Mouse (Mus musculus) neural tube, embryonic 12.5 days (tissue): ENCODE data around the gene Pou4f2. TPM values are rescaled to one million over a fixed set of nuclear protein-coding genes. Genes with fewer than 3 reads are reported as not detected.

ENCODE experiments used
- ATAC-seq: fragments of 200-750 bp; cut with Nextera tagmentation; 2 replicates; pipeline ENCODE4 v1.8.0; 2017; ENCODE audit warnings: low read depth, mild to moderate bottlenecking, moderate TSS enrichment, moderate library complexity; ENCODE audit not compliant: low FRiP score
- H3K27ac ChIP-seq: fragments of 300-500 bp; sonication (generic); 2 replicates; pipeline ENCODE4 v1.5.1; 2016
- H3K27me3 ChIP-seq: fragments of 300-500 bp; sonication (generic); replicated peaks from 2 replicates; pipeline ENCODE4 v1.6.1; 2016; ENCODE audit warnings: mild to moderate bottlenecking
- H3K36me3 ChIP-seq: fragments of 300-500 bp; sonication (generic); 2 replicates; pipeline ENCODE4 v1.6.1; 2016; ENCODE audit warnings: mild to moderate bottlenecking
- H3K4me1 ChIP-seq: fragments of 300-500 bp; sonication (generic); 2 replicates; pipeline ENCODE4 v1.6.1; 2016
- H3K4me2 ChIP-seq: fragments of 300-500 bp; sonication (generic); replicated peaks from 2 replicates; pipeline ENCODE4 v1.6.1; 2016; ENCODE audit warnings: mild to moderate bottlenecking
- H3K4me3 ChIP-seq: fragments of 300-500 bp; sonication (generic); 2 replicates; pipeline ENCODE4 v1.5.1; 2016
- H3K9ac ChIP-seq: fragments of 300-500 bp; sonication (generic); 2 replicates; pipeline ENCODE4 v1.6.1; 2016; ENCODE audit warnings: mild to moderate bottlenecking
- H3K9me3 ChIP-seq: fragments of 300-500 bp; sonication (generic); 2 replicates; pipeline ENCODE4 v1.6.1; 2016; ENCODE audit warnings: mild to moderate bottlenecking
- WGBS: fragments of 180-500 bp; shearing (Covaris S2); methylation state at CpG from one replicate; pipeline ENCODE4 v1.1.7; 2016; 5-methylcytosine and 5-hydroxymethylcytosine counted together
- polyA plus RNA-seq: library from polyadenylated mRNA; unstranded; fragments of >200 nt; fragmentation: Nextera tagmentation; extraction: Ambion mirVana; gene quantifications from 2 replicates; pipeline ENCODE4 v1.2.1, GENCODE M21; 2016

Pou4f2 gene
- polyA plus RNA-seq = 4.7 and 5.0 TPM in 2 replicates

DNA sequence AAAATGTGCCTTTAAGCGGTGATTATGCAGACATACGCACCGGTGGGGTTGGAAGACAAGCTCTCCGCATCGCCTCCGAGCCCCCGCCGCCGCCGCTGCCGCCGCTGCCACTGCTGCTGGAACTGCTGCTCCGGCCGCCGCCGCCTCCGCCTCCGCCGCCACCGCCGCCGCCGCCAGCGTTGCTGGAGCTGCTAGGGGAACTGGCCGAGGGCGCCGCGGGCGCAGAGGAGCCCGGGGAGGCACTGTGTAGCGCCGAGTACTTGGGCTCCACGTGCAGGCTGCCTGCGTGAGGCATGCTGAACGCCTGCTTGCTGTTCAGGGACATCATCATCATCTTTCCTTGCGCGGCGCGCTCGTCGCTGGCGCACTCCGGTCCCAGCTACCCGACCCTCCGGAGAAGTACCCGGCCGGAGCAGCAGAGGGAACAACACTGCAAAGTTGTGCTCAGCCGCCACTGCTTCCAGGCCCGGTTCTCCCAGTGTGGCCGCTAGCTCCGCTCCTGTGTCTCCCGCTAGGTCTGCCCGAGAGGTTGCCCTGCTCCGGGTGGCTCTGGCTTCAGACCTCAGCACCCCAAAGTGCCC, at the start of gene Pou4f2:
Gene Pou4f2, minus strand, starts transcription at position 575 of the 581 bp plus-strand sequence.
- peaks cover 86% of the 10 kb centered on the region for H3K27me3 ChIP-seq
- ATAC-seq = peak; percentile 59
- H3K4me2 ChIP-seq = peak within 1 kb of the TSS; percentile 80
- no peaks in the 10 kb centered on the region for H3K36me3 ChIP-seq
- peak within 1 kb of the TSS; percentile 46 for H3K4me3 ChIP-seq
- peak within 1 kb of the TSS; percentile 55 for H3K9ac ChIP-seq
- H3K4me1 ChIP-seq = peaks cover 38% of the 10 kb centered on the region
- H3K27ac ChIP-seq = peak within 1 kb of the TSS; percentile 20; the same call in 1 of the 2 replicates
- no peaks in the 10 kb centered on the region for H3K9me3 ChIP-seq
- WGBS = under 1% methylated on average over 54 of the region's 54 CpGs

DNA sequence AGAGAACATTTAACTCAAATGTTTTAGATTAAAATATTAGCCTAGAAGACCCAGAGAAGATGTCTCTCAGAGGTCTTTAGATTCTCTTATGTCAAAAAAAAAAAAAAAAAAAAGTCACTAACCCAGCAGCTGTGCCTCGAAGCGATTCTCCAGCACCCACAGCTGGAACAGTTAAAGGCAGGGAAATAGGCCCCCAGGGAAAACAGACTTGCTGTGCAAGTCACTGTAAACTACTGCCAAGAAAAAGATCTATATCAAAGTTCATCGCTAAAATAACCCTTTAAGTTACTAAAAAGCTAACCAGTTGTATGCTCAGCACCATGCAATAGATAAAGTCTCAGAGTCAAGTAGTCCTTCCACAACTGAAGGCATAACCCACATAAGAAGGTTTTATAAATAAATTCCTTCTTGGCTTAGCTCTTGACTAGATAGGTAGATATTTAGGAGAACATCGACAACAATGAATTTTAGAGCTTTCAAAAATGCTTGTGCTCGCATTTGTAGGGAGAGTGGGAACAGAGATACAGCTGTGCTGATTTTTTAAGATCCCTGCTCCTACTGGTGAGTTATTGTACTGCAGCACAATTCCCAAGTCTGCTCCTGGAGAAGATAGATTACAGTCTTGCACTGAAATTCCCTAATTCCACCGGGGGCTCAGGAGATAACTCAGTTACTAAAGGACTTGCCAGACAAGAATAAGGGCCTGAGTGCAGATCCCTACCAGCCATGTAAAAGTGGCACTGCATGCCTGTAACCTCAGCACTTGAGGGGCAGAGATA, 40.8 kb upstream of the Pou4f2 start:
- ATAC-seq = no peak

GRCm38 (mm10) chr8:78467889-78468288, 31.4 kb upstream of the Pou4f2 start:
- Histone ChIP-seq H3K4me1 (no peaks in the 10 kb centered on the region), H3K27me3 (no peaks in the 10 kb centered on the region), H3K4me2 (no peak overlapping the region), H3K36me3 (no peaks in the 10 kb centered on the region), H3K27ac (no peak overlapping the region), H3K9me3 (no peaks in the 10 kb centered on the region), H3K9ac (no peak overlapping the region), H3K4me3 (no peak overlapping the region)
- no peak for ATAC-seq
- 81% methylated on average over 2 of the region's 2 CpGs for WGBS

More for the DNA sequence above, 40.8 kb upstream of the Pou4f2 start:
- H3K4me1 ChIP-seq = no peaks in the 10 kb centered on the region
- no peak overlapping the region for H3K27ac ChIP-seq
- no peak overlapping the region for H3K4me3 ChIP-seq
- H3K9ac ChIP-seq = no peak overlapping the region
- H3K27me3 ChIP-seq = no peaks in the 10 kb centered on the region
- no peak overlapping the region for H3K4me2 ChIP-seq
- H3K36me3 ChIP-seq = no peaks in the 10 kb centered on the region
- whole genome bisulfite sequencing = 54% methylated on average over 6 of the region's 6 CpGs
- no peaks in the 10 kb centered on the region for H3K9me3 ChIP-seq

GRCm38 (mm10) chr8:78463941-78464340, 27.5 kb upstream of the Pou4f2 start:
- H3K9ac ChIP-seq = no peak overlapping the region
- H3K9me3 ChIP-seq = no peaks in the 10 kb centered on the region
- no peak overlapping the region for H3K4me3 ChIP-seq
- no peaks in the 10 kb centered on the region for H3K4me1 ChIP-seq
- WGBS = 91% methylated on average over 2 of the region's 2 CpGs
- no peak overlapping the region for H3K4me2 ChIP-seq
- no peak for ATAC-seq
- H3K27ac ChIP-seq = no peak overlapping the region
- no peaks in the 10 kb centered on the region for H3K36me3 ChIP-seq
- no peaks in the 10 kb centered on the region for H3K27me3 ChIP-seq

- WGBS = 73% methylated on average over 3 of the region's 3 CpGs
- no peaks in the 10 kb centered on the region for H3K9me3 ChIP-seq
- H3K27ac ChIP-seq = no peak overlapping the region
- no peak overlapping the region for H3K4me3 ChIP-seq
- ATAC-seq = no peak
- no peak overlapping the region for H3K4me2 ChIP-seq
- H3K9ac ChIP-seq = no peak overlapping the region
- no peaks in the 10 kb centered on the region for H3K36me3 ChIP-seq
- no peaks in the 10 kb centered on the region for H3K4me1 ChIP-seq
- H3K27me3 ChIP-seq = no peaks in the 10 kb centered on the region
Observed at GRCm38 (mm10) chr8:78456441-78456840, 20.0 kb upstream of the Pou4f2 start.

- H3K27me3 ChIP-seq = peaks cover 41% of the 10 kb centered on the region
- no peak overlapping the region for H3K4me2 ChIP-seq
- H3K9ac ChIP-seq = no peak overlapping the region
- 83% methylated on average over 1 of the region's 1 CpGs for WGBS
- no peaks in the 10 kb centered on the region for H3K36me3 ChIP-seq
- ATAC-seq = no peak
- H3K4me3 ChIP-seq = no peak overlapping the region
- no peaks in the 10 kb centered on the region for H3K9me3 ChIP-seq
- H3K4me1 ChIP-seq = peaks cover 6% of the 10 kb centered on the region
- H3K27ac ChIP-seq = no peak overlapping the region
Observed at GRCm38 (mm10) chr8:78442781-78443180, 6.3 kb upstream of the Pou4f2 start.

GRCm38 (mm10) chr8:78438121-78438520, 1.7 kb upstream of the Pou4f2 start:
- 0 out of 2 replicates have a peak overlapping the region, but pooled peaks have one; percentile 17 for H3K9ac ChIP-seq
- H3K36me3 ChIP-seq = no peaks in the 10 kb centered on the region
- peaks cover 38% of the 10 kb centered on the region for H3K4me1 ChIP-seq
- ATAC-seq = 0 out of 2 replicates have a peak, but pooled peaks have one; percentile 2
- no peaks in the 10 kb centered on the region for H3K9me3 ChIP-seq
- H3K4me2 ChIP-seq = peak overlapping the region; percentile 80
- WGBS = under 1% methylated on average over 15 of the region's 18 CpGs
- no peak overlapping the region; the same call in 1 of the 2 replicates for H3K4me3 ChIP-seq
- H3K27me3 ChIP-seq = peaks cover 82% of the 10 kb centered on the region
- H3K27ac ChIP-seq = no peak overlapping the region

DNA sequence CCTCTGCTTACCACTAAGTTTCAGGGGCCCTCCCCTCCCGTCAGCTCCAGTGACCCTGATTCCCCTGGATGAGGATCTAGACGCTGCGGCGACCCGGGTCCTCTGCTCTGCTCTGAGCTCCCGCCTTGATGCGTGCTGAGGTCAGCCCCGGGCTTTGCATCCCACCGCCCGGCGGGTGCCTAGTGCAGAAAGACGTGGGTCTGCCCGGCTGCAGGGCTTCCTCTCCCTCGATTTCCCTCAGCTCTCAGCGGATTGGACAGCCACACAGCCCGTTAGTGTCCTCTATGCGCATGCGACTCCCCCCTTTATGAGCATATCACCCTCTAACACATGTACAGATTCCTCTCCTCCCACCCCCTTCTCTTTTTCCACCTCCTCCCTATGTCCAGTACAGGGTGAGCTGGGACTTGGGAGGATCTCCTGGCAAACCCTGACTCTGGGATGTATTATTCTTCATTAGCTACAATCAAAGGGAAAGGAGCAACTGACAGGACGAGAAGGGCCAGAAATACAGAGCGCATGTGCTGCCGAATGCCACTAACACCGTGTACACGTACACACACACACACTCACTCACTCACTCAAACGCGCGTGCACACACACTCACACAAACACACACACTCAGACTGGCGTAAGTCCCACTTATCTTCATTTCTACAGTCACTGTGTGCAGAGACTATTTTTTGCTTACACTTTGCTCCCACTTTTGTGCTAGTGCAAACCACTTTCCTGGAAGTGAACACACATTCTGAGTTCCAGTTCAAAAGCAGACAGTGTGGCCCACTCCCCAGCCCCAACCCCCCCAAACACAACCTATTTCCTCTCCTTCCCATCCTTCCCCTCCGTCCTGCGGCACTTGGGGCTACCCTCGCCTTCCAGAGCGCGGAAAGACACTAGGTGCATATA, 948 bp upstream of the Pou4f2 start:
- no peak overlapping the region for H3K27ac ChIP-seq
- H3K4me3 ChIP-seq = peak overlapping the region; percentile 46
- peak overlapping the region; percentile 80 for H3K4me2 ChIP-seq
- ATAC-seq = peak; percentile 52
- H3K4me1 ChIP-seq = peaks cover 38% of the 10 kb centered on the region
- H3K9ac ChIP-seq = 0 out of 2 replicates have a peak overlapping the region, but pooled peaks have one; percentile 17
- no peaks in the 10 kb centered on the region for H3K36me3 ChIP-seq
- WGBS = under 1% methylated on average over 32 of the region's 32 CpGs
- H3K9me3 ChIP-seq = no peaks in the 10 kb centered on the region
- H3K27me3 ChIP-seq = peaks cover 82% of the 10 kb centered on the region

DNA sequence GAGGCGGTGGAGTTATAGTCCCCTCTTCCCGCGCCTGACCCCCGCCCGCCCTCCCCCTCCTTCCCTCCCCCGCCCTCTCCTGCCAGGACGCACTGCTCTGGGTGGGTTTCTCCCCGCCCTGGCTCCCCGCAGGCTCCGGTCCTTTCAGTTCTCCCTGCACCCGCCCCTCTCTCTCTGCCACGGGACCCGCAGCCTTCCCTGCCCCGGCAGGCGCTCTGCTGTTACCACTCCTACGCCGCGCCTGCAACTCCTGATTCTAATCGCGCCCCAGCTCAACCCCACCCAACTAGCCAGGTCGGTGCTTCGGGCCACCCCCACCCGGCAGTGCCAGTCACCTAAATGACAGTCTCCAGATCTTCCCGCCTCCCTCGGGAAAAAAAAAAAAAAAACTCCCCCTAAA, 216 bp upstream of the Pou4f2 start:
- peak overlapping the region; percentile 80 for H3K4me2 ChIP-seq
- H3K4me1 ChIP-seq = peaks cover 38% of the 10 kb centered on the region
- WGBS = 1% methylated on average over 20 of the region's 25 CpGs
- peaks cover 87% of the 10 kb centered on the region for H3K27me3 ChIP-seq
- ATAC-seq = peak; percentile 32; the same call in 1 of the 2 replicates
- H3K9ac ChIP-seq = peak overlapping the region; percentile 55
- no peaks in the 10 kb centered on the region for H3K9me3 ChIP-seq
- peak overlapping the region; percentile 46 for H3K4me3 ChIP-seq
- no peak overlapping the region for H3K27ac ChIP-seq
- H3K36me3 ChIP-seq = no peaks in the 10 kb centered on the region

DNA sequence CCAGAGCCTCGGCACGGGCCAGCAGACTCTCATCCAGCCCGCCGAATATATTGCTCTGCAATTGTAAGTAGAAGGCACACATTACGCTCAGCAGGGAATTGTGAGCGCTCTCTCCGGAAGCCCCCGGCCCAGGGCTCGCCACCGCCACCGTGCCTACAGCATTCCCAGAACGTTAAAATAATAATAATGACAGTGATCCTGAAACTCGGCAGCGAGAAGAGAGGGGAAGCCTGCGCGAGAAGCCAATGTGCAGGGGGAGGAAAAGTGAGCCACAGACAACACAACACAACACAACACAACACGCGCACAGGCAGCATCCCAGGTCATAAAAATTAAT, 853 bp downstream of the Pou4f2 start:
- peak overlapping the region; percentile 7; the same call in 1 of the 2 replicates for H3K27ac ChIP-seq
- H3K9me3 ChIP-seq = no peaks in the 10 kb centered on the region
- H3K9ac ChIP-seq = peak overlapping the region; percentile 55; the same call in 1 of the 2 replicates
- peak overlapping the region; percentile 46 for H3K4me3 ChIP-seq
- H3K36me3 ChIP-seq = no peaks in the 10 kb centered on the region
- no peak for ATAC-seq
- WGBS = under 1% methylated on average over 18 of the region's 18 CpGs
- peaks cover 38% of the 10 kb centered on the region for H3K4me1 ChIP-seq
- peaks cover 85% of the 10 kb centered on the region for H3K27me3 ChIP-seq
- H3K4me2 ChIP-seq = peak overlapping the region; percentile 80

- under 1% methylated on average over 59 of the region's 62 CpGs for WGBS
- Histone ChIP-seq H3K9ac (peak overlapping the region; percentile 55), H3K4me2 (peak overlapping the region; percentile 80), H3K4me3 (peak overlapping the region; percentile 46), H3K36me3 (no peaks in the 10 kb centered on the region), H3K9me3 (no peaks in the 10 kb centered on the region), H3K27ac (peak overlapping the region; percentile 7; the same call in 1 of the 2 replicates), H3K27me3 (peaks cover 84% of the 10 kb centered on the region), H3K4me1 (peaks cover 38% of the 10 kb centered on the region)
- no peak for ATAC-seq
Observed at GRCm38 (mm10) chr8:78434823-78435623, 1.4 kb downstream of the Pou4f2 start.
